Mouse (Mus musculus) embryo, embryonic 11.5 days (tissue): ENCODE measurements around the gene Obox2.
"Not testable (repeated sequence)": the region's sequence is repeated elsewhere in the genome, so short reads cannot be mapped to it uniquely, and the experiment has no call there.

Experiments
- DNase-seq: peaks from one replicate; pipeline ENCODE4 v3.0.0-alpha.2; 2012; ENCODE audit warnings: low read depth, low spot score

The Obox2 gene

GRCm38 (mm10) chr7:15388421-15388998 is at the start of gene Obox2, which contains the start of gene Obox1:
Gene Obox2, plus strand, starts transcription at chr7:15388721.
Gene Obox1, plus strand, starts transcription at chr7:15388948.
- not testable (repeated sequence) for DNase-seq

- not testable (repeated sequence) for DNase-seq
Observed at GRCm38 (mm10) chr7:15399147-15399874, 10.8 kb downstream of the Obox2 start.

- DNase-seq = not testable (repeated sequence)
Observed at GRCm38 (mm10) chr7:15406816-15407215, 18.3 kb downstream of the Obox2 start.

GRCm38 (mm10) chr7:15418046-15418445 is 29.5 kb downstream of the Obox2 start:
- DNase-seq = not testable (repeated sequence)

GRCm38 (mm10) chr7:15425537-15425936 is 37.0 kb downstream of the Obox2 start:
- not testable (repeated sequence) for DNase-seq
